Mouse (Mus musculus): ENCODE results near the gene Thsd7a. TPM values are rescaled to one million over a fixed set of nuclear protein-coding genes. Genes with fewer than 3 reads are reported as not detected.
A peak's percentile ranks its signal among the peaks of the same experiment; 100 is the strongest.

The Thsd7a gene
- 3.7 and 5.6 TPM in 2 replicates for polyA plus RNA-seq (2015; fragmentation: Nextera tagmentation; extraction: Ambion mirVana)

DNA sequence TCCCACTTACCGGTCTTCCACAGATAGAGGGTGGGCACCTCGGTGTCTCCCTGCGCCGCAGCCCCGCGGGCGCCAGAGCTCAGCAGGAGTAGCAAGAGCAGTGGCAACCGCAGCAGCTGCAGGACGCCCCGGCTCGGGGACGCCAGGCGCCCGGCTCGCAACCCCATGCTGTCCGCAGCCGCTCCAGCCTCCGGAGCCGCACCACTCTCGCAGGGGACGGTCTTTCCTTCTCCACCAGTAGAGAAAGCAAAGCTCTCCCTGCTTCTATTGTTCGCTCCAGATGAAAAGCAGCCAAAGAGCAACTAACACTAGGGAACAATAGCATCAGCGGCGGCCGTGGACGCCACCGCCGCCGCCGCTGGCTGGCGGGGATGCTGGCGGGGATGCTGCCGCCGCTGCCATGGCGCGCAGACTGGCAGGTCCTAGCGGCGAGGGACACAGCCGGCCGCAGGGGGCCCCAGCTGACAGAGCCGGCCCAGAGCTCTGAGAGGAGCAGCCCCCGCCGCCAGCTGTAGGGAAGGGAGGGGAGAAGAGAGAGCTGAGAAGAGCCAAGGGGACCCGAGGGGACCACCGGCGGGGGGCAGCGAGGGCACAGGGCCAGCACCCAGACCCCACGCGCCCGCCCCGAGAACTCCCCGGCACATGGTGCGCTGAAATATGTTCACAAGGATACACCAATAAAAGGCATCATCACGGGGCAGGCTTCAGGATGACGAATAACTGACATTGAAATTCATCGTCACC, at the start of gene Thsd7a:
Thsd7a (minus strand) TSS at position 624 of the 744 bp plus-strand sequence.
- Histone ChIP-seq H3K27ac (peak within 1 kb of the TSS; percentile 80), H3K4me2 (peak within 1 kb of the TSS; percentile 97), H3K4me3 (peak within 1 kb of the TSS; percentile 67), H3K4me1 (replicated peaks) (peaks cover 8% of the 10 kb centered on the region), H3K27me3 (no peaks in the 10 kb centered on the region), H3K9me3 (replicated peaks) (no peaks in the 10 kb centered on the region), H3K36me3 (no peaks in the 10 kb centered on the region), H3K9ac (peak within 1 kb of the TSS; percentile 63)
- peak; percentile 87 for ATAC-seq (replicated peaks; ENCODE audit: insufficient number of reproducible peaks, insufficient read depth, low FRiP score, low read depth)
- 0% methylated on average over 55 of the region's 56 CpGs for WGBS

GRCm38 (mm10) chr6:12787129-12787528, 37.9 kb upstream of the Thsd7a start:
- Histone ChIP-seq H3K9ac (no peak overlapping the region), H3K27ac (no peak overlapping the region), H3K9me3 (replicated peaks) (no peaks in the 10 kb centered on the region), H3K36me3 (no peaks in the 10 kb centered on the region), H3K4me1 (replicated peaks) (no peaks in the 10 kb centered on the region), H3K27me3 (no peaks in the 10 kb centered on the region), H3K4me2 (no peak overlapping the region), H3K4me3 (no peak overlapping the region)
- ATAC-seq (replicated peaks; ENCODE audit: insufficient number of reproducible peaks, insufficient read depth, low FRiP score, low read depth) = no peak
- WGBS = 59% methylated on average over 2 of the region's 2 CpGs

DNA sequence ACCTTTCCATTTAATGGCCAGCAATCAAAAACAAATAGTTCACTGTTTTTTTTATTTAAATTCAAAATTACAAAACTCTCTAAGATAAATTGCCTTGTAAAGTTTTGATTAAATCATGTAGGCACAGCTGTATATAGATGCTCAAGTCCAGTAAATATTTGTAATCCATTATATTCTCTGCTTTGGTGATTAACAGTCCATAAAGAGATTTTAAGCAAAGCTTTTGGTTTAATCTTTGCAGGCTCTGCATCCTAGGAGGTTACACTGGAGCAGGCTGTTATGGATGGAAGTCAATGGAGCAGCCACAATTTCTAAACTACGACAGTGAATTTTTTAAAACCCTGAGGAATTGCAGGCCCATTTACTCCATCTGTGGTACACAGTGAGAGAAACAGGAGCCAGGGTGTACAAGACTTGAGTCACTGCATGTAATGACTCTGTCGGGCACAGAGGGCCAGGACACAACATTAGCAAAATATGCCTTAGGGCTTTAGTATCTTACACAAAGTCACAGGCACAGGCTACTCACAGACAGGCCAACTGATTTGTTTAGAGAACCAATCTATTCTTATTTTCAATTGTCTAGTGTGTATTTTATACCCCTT, 37.3 kb upstream of the Thsd7a start:
- ATAC-seq (replicated peaks; ENCODE audit: insufficient number of reproducible peaks, insufficient read depth, low FRiP score, low read depth) = no peak
- Histone ChIP-seq H3K36me3 (no peaks in the 10 kb centered on the region), H3K4me3 (no peak overlapping the region), H3K9ac (no peak overlapping the region), H3K27me3 (no peaks in the 10 kb centered on the region), H3K4me1 (replicated peaks) (no peaks in the 10 kb centered on the region), H3K9me3 (replicated peaks) (no peaks in the 10 kb centered on the region), H3K4me2 (no peak overlapping the region), H3K27ac (no peak overlapping the region)
- 77% methylated on average over 2 of the region's 2 CpGs for WGBS

DNA sequence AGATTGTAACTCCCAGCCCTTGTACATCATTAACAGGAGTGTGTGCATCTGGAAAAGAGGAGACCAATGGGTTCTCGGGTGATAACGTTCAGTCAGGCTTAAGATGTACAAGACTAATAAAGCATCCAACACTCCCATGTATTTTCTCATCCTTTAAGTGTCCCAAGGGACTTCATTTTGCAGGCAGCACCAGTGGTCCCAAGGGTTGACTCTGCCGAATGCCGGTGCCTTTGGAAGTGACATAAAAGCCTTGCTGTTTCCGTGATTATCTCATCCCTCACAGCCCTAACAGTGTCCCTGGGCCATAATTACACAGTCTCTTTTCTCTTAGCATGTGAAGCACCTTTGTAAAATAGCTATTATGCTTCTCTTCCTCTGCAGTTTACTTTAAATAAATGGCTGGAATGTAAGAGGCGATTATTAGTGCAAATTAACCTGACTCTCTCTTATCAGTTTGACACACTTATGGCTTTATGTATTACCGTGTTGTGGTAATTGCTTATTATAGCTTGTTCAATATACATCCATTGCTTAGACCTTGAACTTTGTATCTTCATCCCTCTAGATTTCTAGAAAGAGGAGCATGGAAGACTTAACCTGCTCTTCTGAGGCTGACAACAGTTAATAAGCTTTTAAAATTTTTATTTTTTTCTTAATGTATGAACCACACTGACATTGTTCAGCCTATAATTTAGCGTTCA, 35.9 kb upstream of the Thsd7a start:
- Histone ChIP-seq H3K27ac (no peak overlapping the region), H3K27me3 (no peaks in the 10 kb centered on the region), H3K4me3 (no peak overlapping the region), H3K9me3 (replicated peaks) (no peaks in the 10 kb centered on the region), H3K4me1 (replicated peaks) (no peaks in the 10 kb centered on the region), H3K4me2 (no peak overlapping the region), H3K9ac (no peak overlapping the region), H3K36me3 (no peaks in the 10 kb centered on the region)
- ATAC-seq (replicated peaks; ENCODE audit: insufficient number of reproducible peaks, insufficient read depth, low FRiP score, low read depth) = no peak
- WGBS = 81% methylated on average over 8 of the region's 8 CpGs

DNA sequence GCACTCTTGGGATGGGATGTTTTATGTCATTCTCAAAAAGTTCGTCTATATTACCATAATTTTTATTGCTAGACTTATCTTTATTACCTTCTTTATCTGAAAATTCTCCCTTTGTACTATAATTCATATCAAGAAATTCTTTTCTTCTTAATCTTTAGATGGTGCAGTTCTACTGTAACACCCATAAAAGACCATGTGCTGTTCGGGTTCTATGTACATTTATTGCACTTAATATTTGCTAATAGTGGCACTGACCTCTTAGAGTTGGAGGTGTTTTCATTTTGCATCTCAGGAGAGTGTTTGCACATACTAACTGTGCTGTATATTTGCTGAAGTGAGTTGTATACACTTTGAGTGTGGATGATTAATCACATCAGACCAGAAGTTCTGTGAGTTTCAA, 23.6 kb upstream of the Thsd7a start:
- H3K4me1 ChIP-seq (replicated peaks) = no peaks in the 10 kb centered on the region
- no peak overlapping the region for H3K4me3 ChIP-seq
- H3K4me2 ChIP-seq = no peak overlapping the region
- no peak overlapping the region for H3K9ac ChIP-seq
- no peaks in the 10 kb centered on the region for H3K9me3 ChIP-seq (replicated peaks)
- WGBS = 69% methylated on average over 2 of the region's 2 CpGs
- H3K36me3 ChIP-seq = no peaks in the 10 kb centered on the region
- H3K27ac ChIP-seq = no peak overlapping the region
- H3K27me3 ChIP-seq = no peaks in the 10 kb centered on the region
- no peak for ATAC-seq (replicated peaks; ENCODE audit: insufficient number of reproducible peaks, insufficient read depth, low FRiP score, low read depth)

- H3K4me3 ChIP-seq = no peak overlapping the region
- H3K4me1 ChIP-seq (replicated peaks) = no peaks in the 10 kb centered on the region
- 75% methylated on average over 6 of the region's 6 CpGs for WGBS
- no peak for ATAC-seq (replicated peaks; ENCODE audit: insufficient number of reproducible peaks, insufficient read depth, low FRiP score, low read depth)
- H3K9ac ChIP-seq = no peak overlapping the region
- no peaks in the 10 kb centered on the region for H3K36me3 ChIP-seq
- H3K4me2 ChIP-seq = no peak overlapping the region
- H3K27ac ChIP-seq = no peak overlapping the region
- no peaks in the 10 kb centered on the region for H3K9me3 ChIP-seq (replicated peaks)
- no peaks in the 10 kb centered on the region for H3K27me3 ChIP-seq
These were observed 16.0 kb upstream of the Thsd7a start for GRCm38 (mm10) chr6:12765191-12765590.

- H3K9me3 ChIP-seq (replicated peaks) = no peaks in the 10 kb centered on the region
- no peak overlapping the region for H3K9ac ChIP-seq
- H3K27ac ChIP-seq = no peak overlapping the region
- WGBS = 86% methylated on average over 1 of the region's 1 CpGs
- no peaks in the 10 kb centered on the region for H3K4me1 ChIP-seq (replicated peaks)
- H3K4me2 ChIP-seq = no peak overlapping the region
- no peaks in the 10 kb centered on the region for H3K36me3 ChIP-seq
- no peak overlapping the region for H3K4me3 ChIP-seq
- H3K27me3 ChIP-seq = no peaks in the 10 kb centered on the region
- ATAC-seq (replicated peaks; ENCODE audit: insufficient number of reproducible peaks, insufficient read depth, low FRiP score, low read depth) = no peak
These were observed 15.4 kb upstream of the Thsd7a start for GRCm38 (mm10) chr6:12764606-12765005.

GRCm38 (mm10) chr6:12763816-12764215, 14.6 kb upstream of the Thsd7a start:
- H3K4me2 ChIP-seq = no peak overlapping the region

GRCm38 (mm10) chr6:12759328-12760193, 10.4 kb upstream of the Thsd7a start:
- 79% methylated on average over 8 of the region's 8 CpGs for WGBS

More at GRCm38 (mm10) chr6:12763816-12764215, 14.6 kb upstream of the Thsd7a start:
- no peak for ATAC-seq (replicated peaks; ENCODE audit: insufficient number of reproducible peaks, insufficient read depth, low FRiP score, low read depth)
- Histone ChIP-seq H3K9ac (no peak overlapping the region), H3K9me3 (replicated peaks) (no peaks in the 10 kb centered on the region), H3K36me3 (no peaks in the 10 kb centered on the region), H3K4me3 (no peak overlapping the region), H3K27me3 (no peaks in the 10 kb centered on the region), H3K27ac (no peak overlapping the region), H3K4me1 (replicated peaks) (no peaks in the 10 kb centered on the region)
- 93% methylated on average over 3 of the region's 3 CpGs for WGBS

DNA sequence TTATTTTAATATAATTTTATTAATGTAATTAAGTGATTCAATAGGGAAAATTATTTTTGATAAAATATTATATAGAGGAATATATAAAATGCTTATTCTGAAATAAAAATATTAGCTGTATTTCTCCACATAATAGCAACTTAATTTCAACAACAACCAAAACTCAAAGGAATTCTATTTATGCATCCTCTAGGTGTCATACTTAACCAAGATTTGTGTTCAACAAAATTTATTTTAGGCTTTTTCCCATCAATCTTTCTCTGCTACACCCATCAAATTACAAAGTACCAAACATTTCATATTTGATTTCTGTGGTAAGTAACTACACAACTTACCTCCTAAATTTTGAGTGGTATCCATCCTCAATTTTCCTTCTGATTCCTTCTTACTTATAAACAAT, 3.1 kb upstream of the Thsd7a start:
- H3K4me3 ChIP-seq = no peak overlapping the region
- no peak overlapping the region for H3K27ac ChIP-seq
- H3K4me2 ChIP-seq = no peak overlapping the region
- H3K4me1 ChIP-seq (replicated peaks) = peaks cover 8% of the 10 kb centered on the region; the same call in 1 of the 2 replicates
- H3K9me3 ChIP-seq (replicated peaks) = no peaks in the 10 kb centered on the region
- no peak overlapping the region for H3K9ac ChIP-seq
- H3K27me3 ChIP-seq = no peaks in the 10 kb centered on the region
- no peaks in the 10 kb centered on the region for H3K36me3 ChIP-seq
- no peak for ATAC-seq (replicated peaks; ENCODE audit: insufficient number of reproducible peaks, insufficient read depth, low FRiP score, low read depth)

More at GRCm38 (mm10) chr6:12759328-12760193, 10.4 kb upstream of the Thsd7a start:
- Histone ChIP-seq H3K9me3 (replicated peaks) (no peaks in the 10 kb centered on the region), H3K4me1 (replicated peaks) (no peaks in the 10 kb centered on the region), H3K4me3 (no peak overlapping the region), H3K36me3 (no peaks in the 10 kb centered on the region), H3K27me3 (no peaks in the 10 kb centered on the region), H3K27ac (no peak overlapping the region), H3K4me2 (no peak overlapping the region), H3K9ac (no peak overlapping the region)
- ATAC-seq (replicated peaks; ENCODE audit: insufficient number of reproducible peaks, insufficient read depth, low FRiP score, low read depth) = no peak

GRCm38 (mm10) chr6:12750441-12750840, 1.2 kb upstream of the Thsd7a start:
- Histone ChIP-seq H3K27me3 (no peaks in the 10 kb centered on the region), H3K4me1 (replicated peaks) (peaks cover 8% of the 10 kb centered on the region), H3K4me3 (no peak overlapping the region), H3K4me2 (no peak overlapping the region), H3K36me3 (no peaks in the 10 kb centered on the region), H3K27ac (no peak overlapping the region), H3K9me3 (replicated peaks) (no peaks in the 10 kb centered on the region), H3K9ac (no peak overlapping the region)
- WGBS = 53% methylated on average over 2 of the region's 2 CpGs
- ATAC-seq (replicated peaks; ENCODE audit: insufficient number of reproducible peaks, insufficient read depth, low FRiP score, low read depth) = no peak

Measured in heart, embryonic 15.5 days (tissue).